Mouse (Mus musculus): ENCODE results near the gene Slc16a10. TPM values are rescaled to one million over a fixed set of nuclear protein-coding genes. Genes with fewer than 3 reads are reported as not detected.

The Slc16a10 gene
- total RNA-seq, 2 experiments from 2014 or later, result 35.5 to 44.2 TPM

GRCm38 (mm10) chr10:39986466-39986865, 155.6 kb downstream of the Slc16a10 start, which contains the start of gene Mfsd4b5:
TSS of gene Mfsd4b5 (minus strand) at chr10:39986646.
- no peak for ATAC-seq (replicated peaks; ENCODE audit: low FRiP score, low TSS enrichment, poor library complexity, severe bottlenecking)

Other genes with a start within 250 kb of the Slc16a10 start
- gene Mfsd4b4, start 243.0 kb downstream of the Slc16a10 start, total RNA-seq (2014; fragmentation: Nextera tagmentation), result 3.9 and 8.7 TPM in 2 replicates
- gene Mfsd4b4, start 243.0 kb downstream of the Slc16a10 start, total RNA-seq (2017), result 3.7 and 5.1 TPM in 2 replicates
- gene Mfsd4b2, start 215.3 kb downstream of the Slc16a10 start, total RNA-seq (2014; fragmentation: Nextera tagmentation), result not detected in 2 replicates
- gene Mfsd4b2, start 215.3 kb downstream of the Slc16a10 start, total RNA-seq (2017), result not detected in 2 replicates
- gene Mfsd4b3, start 182.1 kb downstream of the Slc16a10 start, total RNA-seq (2014; fragmentation: Nextera tagmentation), result not detected in 2 replicates
- not detected in 2 replicates for gene Mfsd4b3, start 182.1 kb downstream of the Slc16a10 start, total RNA-seq (2017)
- not detected in 2 replicates for gene Mfsd4b5, start 155.6 kb downstream of the Slc16a10 start, total RNA-seq (2014; fragmentation: Nextera tagmentation)
- not detected in 2 replicates for gene Mfsd4b5, start 155.6 kb downstream of the Slc16a10 start, total RNA-seq (2017)
- not detected in 2 replicates for gene Mfsd4b1, start 117.0 kb downstream of the Slc16a10 start, total RNA-seq (2014; fragmentation: Nextera tagmentation)
- gene Mfsd4b1, start 117.0 kb downstream of the Slc16a10 start, total RNA-seq (2017), result not detected in 2 replicates
- 70.6 and 102 TPM in 2 replicates for gene Rpf2, start 104.8 kb upstream of the Slc16a10 start, total RNA-seq (2014; fragmentation: Nextera tagmentation)
- gene Rpf2, start 104.8 kb upstream of the Slc16a10 start, total RNA-seq (2017), result 263 and 350 TPM in 2 replicates
- gene Gtf3c6, start 115.8 kb upstream of the Slc16a10 start, total RNA-seq (2014; fragmentation: Nextera tagmentation), result 66.5 and 85.8 TPM in 2 replicates
- 152 and 249 TPM in 2 replicates for gene Gtf3c6, start 115.8 kb upstream of the Slc16a10 start, total RNA-seq (2017)
- gene Amd1, start 159.9 kb upstream of the Slc16a10 start, total RNA-seq (2014; fragmentation: Nextera tagmentation), result 196 and 233 TPM in 2 replicates
- gene Amd1, start 159.9 kb upstream of the Slc16a10 start, total RNA-seq (2017), result 272 and 286 TPM in 2 replicates
- 16.6 and 17.4 TPM in 2 replicates for gene Cdk19, start 197.3 kb upstream of the Slc16a10 start, total RNA-seq (2014; fragmentation: Nextera tagmentation)
- gene Cdk19, start 197.3 kb upstream of the Slc16a10 start, total RNA-seq (2017), result 24.0 and 25.4 TPM in 2 replicates